Mouse (Mus musculus): ENCODE measurements around the gene Drg2. TPM values are rescaled to one million over a fixed set of nuclear protein-coding genes. Genes with fewer than 3 reads are reported as not detected.
A peak's percentile ranks its signal among the peaks of the same experiment; 100 is the strongest.

Gene Drg2
- total RNA-seq, 2 experiments from 2014 or later, result 54.6 to 65.5 TPM

DNA sequence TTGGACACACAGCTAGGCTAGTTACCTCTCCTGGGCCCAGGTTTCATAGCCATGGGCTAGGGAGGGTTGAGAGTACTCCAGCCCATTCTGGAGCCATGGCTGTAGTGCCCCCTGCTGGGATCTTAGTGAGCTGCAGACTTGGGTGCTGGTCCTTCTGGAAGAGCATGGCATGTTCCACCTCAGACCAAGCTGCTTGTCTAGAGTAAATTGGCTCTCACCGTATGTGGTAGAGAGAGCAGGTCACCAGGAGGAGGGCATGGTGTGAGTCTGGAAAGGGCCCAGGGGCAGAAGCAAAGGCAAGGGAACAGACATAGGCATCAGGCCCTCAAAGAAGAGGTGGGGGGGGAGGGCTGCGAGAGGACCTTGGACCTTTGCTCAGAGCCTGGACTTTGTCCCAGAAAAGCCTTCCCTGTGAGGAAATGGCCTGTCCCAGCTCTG, 11.6 kb downstream of the Drg2 start:
- DNase-seq (ENCODE audit: low spot score in 2 of 2), result peak; percentile 29 to 47

DNA sequence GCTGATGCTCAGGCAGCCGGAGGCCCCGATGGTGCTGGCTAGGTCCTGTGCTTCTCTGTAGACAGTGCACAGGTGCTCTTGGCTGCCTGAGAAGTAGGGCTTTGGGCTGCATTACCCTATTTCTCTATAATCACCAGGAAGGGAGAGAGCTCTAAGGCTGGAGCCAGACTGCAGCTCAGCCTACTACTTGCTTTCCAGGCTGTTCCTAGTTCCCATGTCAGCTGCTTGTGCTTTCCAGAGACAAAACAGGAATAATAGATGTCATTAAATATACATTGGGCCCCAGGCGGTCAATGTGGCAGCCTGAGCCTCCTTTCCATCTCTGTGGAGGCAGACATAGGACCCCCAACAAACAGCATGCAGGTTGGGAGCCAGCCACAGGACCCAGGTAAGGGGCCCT, 14.6 kb downstream of the Drg2 start, which contains the start of gene Myo15:
Gene Myo15, plus strand, starts transcription at position 301 of the 400 bp plus-strand sequence.
- DNase-seq (ENCODE audit: low spot score in 2 of 2), result no peak

DNA sequence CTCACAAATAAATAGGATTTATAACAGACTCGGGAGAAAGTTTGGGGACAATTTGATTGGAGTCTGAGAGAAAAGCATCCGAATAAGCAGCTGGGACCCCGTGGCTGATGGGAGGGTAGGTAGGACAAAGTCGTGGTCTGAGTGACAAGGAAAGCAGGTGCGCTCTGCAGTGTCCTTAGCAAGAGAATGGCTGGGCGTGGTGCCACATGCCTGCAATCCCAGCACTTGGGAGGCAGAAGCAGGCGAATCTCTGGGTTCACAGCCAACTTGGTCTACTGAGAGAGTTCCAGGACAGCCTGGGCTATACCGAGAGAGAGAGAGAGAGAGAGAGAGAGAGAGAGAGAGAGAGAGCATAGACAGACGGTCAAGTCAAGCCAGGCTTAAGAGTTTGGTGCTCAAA, 16.4 kb downstream of the Drg2 start:
- DNase-seq (ENCODE audit: low spot score in 2 of 2), result no peak

DNA sequence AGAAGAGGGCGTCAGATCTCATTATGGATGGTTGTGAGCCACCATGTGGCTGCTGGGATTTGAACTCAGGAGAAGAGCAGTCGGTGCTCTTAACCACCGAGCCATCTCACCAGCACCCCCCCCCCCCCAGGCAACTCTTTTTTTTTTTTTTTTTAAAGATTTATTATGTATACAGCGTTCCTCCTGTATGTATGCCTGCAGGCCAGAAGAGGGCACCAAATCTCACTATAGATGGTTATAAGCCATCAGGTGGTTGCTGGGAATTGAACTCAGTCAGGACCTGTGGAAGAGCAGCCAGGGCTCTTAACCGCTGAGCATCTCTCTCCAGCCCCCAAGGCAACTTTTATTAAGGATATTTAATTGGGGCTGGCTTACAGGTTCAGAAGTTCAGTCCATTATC, 20.1 kb downstream of the Drg2 start:
- no peak for DNase-seq (ENCODE audit: low spot score in 2 of 2)

DNA sequence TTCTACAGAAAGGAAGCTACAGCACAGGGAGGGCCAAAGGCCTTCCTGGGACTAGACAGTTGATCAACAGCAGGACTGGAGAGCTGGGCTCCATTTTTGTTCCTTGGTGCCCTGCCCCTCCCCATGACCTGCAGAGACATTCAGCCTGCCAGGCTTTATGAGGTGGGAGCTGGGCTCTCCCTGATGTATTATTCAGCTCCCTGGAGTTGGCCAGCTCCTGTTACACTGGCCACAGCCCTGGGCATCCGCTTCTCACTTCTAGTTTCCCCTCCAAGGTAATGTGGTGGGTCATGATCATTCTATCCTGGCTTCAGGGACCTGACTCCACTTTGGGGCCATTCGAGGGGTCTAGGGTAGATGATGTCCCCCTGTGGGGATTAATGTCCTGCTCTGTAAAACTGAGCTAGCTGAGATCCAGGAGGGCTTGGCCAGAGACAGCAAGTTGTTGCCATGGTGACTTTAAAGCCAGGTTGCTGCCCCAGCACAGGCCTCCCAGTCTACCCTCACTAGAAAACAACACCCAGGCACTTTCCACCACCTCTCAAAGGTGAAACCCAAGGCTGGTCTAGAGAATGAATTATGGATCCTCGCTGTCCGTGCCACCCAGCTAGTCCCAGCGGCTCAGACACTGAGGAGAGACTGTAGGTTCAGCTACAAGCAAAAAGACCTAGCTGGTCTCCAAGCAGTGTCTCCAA, 21.4 kb downstream of the Drg2 start:
- DNase-seq (ENCODE audit: low spot score in 2 of 2), result no peak

DNA sequence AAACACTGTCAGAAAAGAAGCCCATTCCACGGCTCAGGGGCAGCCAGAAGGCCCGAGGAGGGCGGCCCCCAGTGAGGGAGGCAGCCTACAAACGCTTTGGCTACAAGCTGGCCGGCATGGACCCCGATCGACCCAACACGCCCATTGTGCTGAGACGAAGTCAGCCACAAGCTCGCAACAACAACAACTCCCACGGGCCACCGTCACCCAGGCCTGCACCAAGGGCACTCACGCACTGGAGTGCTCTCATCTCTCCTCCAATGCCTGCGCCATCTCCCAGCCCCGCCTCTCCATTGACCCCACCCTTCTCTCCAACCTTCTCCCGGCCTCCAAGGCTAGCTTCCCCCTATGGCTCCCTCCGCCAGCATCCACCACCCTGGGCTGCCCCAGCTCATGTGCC, 23.7 kb downstream of the Drg2 start:
- peak in 1 of 2 experiments; percentile 9 for DNase-seq (ENCODE audit: low spot score in 2 of 2)

DNA sequence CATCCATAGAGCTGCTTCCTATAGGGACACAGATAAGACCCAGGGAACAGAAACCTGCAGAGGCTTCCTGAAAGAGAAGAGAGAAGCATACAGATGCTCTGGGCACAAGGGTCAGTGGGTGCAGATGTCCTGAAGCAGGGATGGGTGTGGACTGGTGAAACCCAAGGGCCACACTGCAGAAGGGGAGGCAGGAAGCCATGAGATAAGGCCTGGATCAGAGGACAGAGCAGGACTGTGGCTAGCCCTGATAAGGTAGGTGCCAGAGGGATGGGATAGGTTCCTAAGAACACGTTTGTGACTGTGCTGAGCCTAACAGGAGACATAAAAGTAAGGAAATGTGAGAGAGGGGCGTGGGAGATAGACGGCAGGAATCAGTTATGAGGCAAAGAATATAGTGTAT, 31.9 kb downstream of the Drg2 start:
- no peak for DNase-seq (ENCODE audit: low spot score in 2 of 2)

DNA sequence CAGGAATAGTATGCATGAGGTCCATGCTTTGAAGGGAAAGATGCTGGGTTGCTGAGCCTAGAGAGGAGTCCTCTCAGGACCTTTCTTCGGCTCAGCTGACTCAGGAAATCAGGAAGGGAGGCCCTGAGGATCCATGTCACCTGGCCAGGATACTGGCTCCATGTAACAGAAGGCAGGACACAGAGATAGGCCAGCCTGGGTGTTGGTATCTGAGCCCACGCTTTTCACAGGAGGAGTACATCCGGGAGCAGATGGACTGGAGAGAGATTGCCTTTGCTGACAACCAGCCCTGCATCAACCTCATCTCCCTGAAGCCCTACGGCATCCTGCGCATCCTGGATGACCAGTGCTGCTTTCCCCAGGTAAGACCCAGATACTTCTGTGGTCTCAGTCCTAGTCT, 38.3 kb downstream of the Drg2 start:
- no peak for DNase-seq (ENCODE audit: low spot score in 2 of 2)

DNA sequence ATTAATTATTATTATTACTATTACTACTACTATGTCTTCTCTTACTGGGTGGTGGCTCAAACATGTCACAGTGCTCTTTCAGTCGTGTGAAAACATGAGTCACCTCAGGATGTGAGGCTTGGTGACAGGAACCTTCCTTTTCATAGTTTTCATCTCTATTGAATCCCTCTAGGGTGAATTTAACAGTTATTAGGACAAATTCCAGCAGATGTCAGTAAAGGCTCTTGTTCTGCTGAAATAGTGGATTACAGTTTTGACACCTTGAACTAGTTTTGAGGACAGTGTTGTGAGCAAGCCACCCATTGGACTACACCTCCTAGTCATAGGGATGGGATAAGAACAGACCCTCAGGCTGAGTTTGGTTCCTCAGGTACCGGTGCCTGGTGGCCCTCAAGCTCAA, 41.3 kb downstream of the Drg2 start:
- DNase-seq (ENCODE audit: low spot score in 2 of 2), result no peak

DNA sequence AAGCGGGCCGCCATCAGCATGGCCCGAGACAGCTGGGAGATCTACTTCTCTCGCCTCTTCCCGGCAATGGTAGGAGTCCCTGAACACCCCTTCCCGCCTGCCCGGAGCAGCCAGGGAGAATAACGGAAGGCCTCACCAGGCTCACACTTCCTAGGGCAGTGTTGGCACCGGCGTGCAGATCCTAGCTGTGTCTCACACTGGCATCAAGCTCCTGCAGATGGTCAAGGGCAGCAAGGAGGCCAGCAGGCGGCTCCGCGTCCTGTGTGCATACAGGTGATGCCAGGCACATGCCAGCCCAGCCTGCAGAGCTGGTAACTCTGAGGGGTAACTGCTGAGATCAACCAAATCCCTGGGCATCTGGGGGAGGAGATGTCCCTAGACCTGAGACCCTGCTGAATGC, 52.9 kb downstream of the Drg2 start:
- no peak for DNase-seq (ENCODE audit: low spot score in 2 of 2)

DNA sequence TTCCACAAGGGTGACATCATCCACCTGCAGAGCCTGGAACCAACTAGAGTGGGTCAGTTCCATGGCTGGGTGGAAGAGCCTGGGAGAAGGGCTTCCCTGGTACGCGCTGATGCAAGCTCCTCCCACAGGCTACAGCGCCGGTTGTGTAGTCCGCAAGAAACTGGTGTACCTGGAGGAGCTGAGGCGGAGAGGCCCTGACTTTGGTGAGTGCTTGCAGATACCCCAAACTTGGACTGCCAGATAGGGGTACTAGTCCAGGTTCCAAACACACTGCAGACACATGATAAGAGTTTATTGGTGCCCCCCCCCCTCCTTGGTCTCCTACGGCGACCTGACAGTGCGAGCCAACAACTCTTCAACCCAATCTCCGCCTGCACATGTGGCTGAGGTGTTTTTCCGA, 54.6 kb downstream of the Drg2 start:
- DNase-seq (ENCODE audit: low spot score in 2 of 2), result no peak

DNA sequence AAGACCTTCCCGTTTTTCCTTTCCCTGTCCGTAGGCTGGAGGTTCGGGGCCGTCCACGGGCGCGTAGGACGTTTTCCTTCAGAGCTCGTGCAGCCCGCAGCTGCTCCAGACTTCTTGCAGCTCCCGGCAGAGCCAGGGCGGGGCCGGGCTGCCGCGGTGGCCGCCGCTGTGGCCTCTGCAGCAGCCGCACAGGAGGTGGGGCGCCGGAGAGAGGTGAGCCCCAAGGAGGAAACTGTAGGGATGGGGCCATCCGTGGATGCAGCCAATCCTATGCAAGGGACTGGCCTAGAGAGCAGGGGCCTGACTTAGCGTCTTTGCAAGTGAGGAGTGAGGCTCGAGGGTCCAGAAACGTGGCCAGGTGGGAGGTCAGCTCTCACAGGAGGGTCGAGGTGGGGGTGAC, 55.1 kb downstream of the Drg2 start:
- no peak for DNase-seq (ENCODE audit: low spot score in 2 of 2)

DNA sequence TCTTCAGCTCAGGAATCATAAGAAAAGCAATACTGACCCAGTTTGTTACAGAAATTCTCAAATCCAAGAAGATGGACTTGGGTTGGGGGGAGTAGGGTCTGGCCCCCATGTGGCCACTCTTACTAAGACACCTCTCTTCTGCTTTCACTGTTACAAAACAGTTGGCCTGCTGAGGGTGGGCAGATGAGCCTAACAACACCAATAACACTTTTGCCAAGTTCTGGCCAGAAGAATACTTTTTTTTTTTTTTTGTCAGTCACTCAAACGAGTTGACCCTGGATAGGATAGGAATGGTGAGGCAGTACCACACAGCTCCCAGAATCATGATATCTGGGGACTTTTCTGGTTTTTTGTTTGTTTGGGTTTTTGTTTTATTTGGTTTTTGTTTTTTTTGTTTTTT, 57.5 kb downstream of the Drg2 start:
- no peak for DNase-seq (ENCODE audit: low spot score in 2 of 2)

DNA sequence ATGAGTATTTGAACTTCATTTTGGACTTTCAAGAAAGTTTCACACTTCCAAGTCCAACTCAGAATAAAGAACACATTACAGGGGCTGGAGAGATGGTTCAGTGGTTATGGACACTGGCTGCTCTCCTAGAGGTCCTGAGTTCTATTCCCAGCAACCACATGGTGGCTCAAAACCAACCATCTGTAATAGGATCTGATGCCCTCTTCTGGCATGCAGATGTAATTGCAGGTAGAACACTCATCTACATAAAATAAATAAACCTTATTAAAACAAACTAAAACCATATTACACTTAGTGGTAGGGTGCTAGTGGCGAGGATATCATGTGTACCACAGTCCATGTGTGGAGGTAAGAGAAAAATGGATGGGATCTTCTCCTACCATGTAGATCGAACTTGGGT, 58.1 kb downstream of the Drg2 start:
- no peak for DNase-seq (ENCODE audit: low spot score in 2 of 2)

DNA sequence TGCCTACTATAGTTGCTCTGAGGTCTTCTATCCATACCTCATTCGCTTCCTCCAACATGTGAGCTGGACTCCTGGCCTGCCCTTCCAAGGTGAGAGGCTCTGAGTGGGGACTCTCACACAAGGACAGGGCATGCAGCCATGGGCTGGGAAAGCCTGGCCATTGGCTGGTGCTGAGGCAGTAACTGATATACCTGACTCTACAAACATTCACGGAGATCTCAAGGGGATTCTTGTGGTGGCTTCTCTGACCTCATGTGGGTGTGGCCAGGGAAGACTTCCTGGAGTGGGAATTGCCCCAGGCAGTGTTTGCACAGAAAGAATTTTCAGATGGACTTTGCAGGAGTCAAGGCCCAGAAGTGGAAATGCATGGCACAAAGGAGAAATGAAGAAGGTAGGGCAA, 60.5 kb downstream of the Drg2 start:
- no peak for DNase-seq (ENCODE audit: low spot score in 2 of 2)

DNA sequence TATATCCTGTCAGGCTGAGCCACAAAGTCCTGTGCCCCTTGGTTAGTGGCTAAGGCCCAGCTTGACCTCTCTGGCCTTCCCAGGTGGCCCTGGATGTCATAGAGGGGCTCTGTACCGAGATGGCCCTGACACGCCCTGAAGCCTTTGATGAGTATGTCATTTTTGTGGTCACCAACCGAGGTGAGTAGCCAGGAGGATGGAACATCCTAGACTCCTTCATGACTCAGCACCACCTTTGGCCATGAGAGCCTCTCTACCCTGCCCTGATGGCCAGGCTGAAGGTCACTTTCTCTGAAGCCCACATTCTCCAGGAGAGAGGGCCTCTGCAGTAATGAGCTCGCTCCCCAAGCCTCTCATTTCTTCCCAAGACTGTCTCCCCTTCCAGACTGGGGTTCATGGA, 63.9 kb downstream of the Drg2 start:
- no peak for DNase-seq (ENCODE audit: low spot score in 2 of 2)

Other genes starting within 250 kb of the Drg2 start
- gene Srebf1, start 232.0 kb upstream of the Drg2 start, total RNA-seq (2021), result 100 to 1,000 TPM; 141 to 185 TPM
- 10 to 100 TPM; 63.0 to 80.7 TPM for gene Tom1l2, start 101.7 kb upstream of the Drg2 start, total RNA-seq (2021)
- 1 to 10 TPM in 1 of 2 experiments, under 1 TPM in 1; 0.73 to 1.6 TPM for gene Drc3, start 101.3 kb upstream of the Drg2 start, total RNA-seq (2021)
- 10 to 100 TPM; 48.8 to 63.1 TPM for gene Gid4, start 37.4 kb upstream of the Drg2 start, total RNA-seq (2021)
- 10 to 100 TPM; 60.7 to 93.7 TPM for gene Atpaf2, start 36.1 kb upstream of the Drg2 start, total RNA-seq (2021)
- under 1 TPM; 0.10 to 0.13 TPM for gene Myo15, start 14.7 kb downstream of the Drg2 start, total RNA-seq (2021)
- 100 to 1,000 TPM in 1 of 2 experiments, 10 to 100 TPM in 1; 85.0 to 117 TPM for gene Alkbh5, start 81.8 kb downstream of the Drg2 start, total RNA-seq (2021)
- gene Llgl1, start 245.1 kb downstream of the Drg2 start, total RNA-seq (2021), result 10 to 100 TPM; 19.2 to 22.6 TPM